Mouse (Mus musculus) CH12.LX (cell line): ENCODE measurements at regions not wholly inside any gene's neighbourhood (a gene's known extent, or its start where the extent isn't known, plus 50 kb on each side); places are given as distances from the start of the nearest gene placed in this dataset.

Experiments used
- CTCF ChIP-seq, 2 experiments: IDR thresholded peaks in 1 of 2; conservative IDR thresholded peaks in 1 of 2; 2 replicates each; pipeline ENCODE4 v1.5.1; 2011 to 2012; ENCODE audit warnings: low read depth in 2 of 2, low read length in 2 of 2, improper control_type of control experiment in 1 of 2, inconsistent platforms in 1 of 2, mild to moderate bottlenecking in 1 of 2, moderate library complexity in 1 of 2
- HCFC1 ChIP-seq: IDR thresholded peaks from 2 replicates; pipeline ENCODE4 v1.6.1; 2012; ENCODE audit warnings: low read depth, mild to moderate bottlenecking, inconsistent platforms, low read length, improper control_type of control experiment
- PAX5 ChIP-seq: IDR thresholded peaks from 2 replicates; pipeline ENCODE4 v1.6.1; 2012; ENCODE audit warnings: low read length, inconsistent platforms, mixed read lengths
- POLR2A ChIP-seq: IDR thresholded peaks from 2 replicates; pipeline ENCODE4 v1.6.1; 2011; ENCODE audit warnings: low read depth, mild to moderate bottlenecking, improper control_type of control experiment, low read length
- POLR2AphosphoS2 ChIP-seq: IDR thresholded peaks from 2 replicates; pipeline ENCODE4 v1.6.1; 2011; ENCODE audit warnings: low read depth, low read length, improper control_type of control experiment
- USF2 ChIP-seq: conservative IDR thresholded peaks from 2 replicates; pipeline ENCODE4 v1.6.1; 2011; ENCODE audit warnings: low read depth, low read length, improper control_type of control experiment

DNA sequence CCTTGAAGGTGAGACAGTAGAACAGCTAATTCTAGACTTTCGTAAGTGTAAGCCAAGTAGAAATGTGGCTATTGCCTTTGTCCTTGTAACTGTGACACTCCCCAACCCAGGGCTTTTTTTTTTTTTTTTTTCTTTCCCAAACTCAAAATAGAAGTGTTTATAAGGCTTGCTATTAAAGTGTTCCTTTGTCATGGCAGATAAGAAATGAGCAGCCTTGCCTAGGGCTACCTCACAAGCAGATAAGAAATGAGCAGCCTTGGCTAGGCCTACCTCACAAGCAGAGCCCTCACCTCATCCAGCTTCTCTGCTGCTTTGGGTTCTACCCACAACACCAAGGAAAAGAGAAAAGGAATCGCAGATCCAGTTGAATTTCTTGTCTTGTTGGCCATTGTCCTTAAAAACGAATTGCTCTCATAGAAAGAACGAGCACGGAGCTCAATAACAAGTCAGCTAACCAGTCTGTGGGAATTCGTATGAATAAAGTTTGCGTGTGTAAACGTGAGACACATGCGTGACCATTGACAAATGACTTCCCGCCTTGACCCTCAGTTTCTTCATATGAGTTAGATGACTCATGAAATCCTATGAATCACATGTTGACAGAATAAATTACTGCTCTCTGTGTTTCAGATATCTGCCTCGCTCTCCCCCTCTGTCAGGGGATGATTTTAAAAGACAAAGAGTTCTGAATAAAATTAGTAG, 192.6 kb upstream of the Kbtbd8 start:
- TF ChIP-seq POLR2A (no peak), CTCF (conservative IDR thresholded peaks at IDR 0.05 in 1 of 2, IDR thresholded peaks at IDR 0.05 in 1 of 2; ENCODE audit: low read depth in 2 of 2, low read length in 2 of 2) (no peak), USF2 (no peak), HCFC1 (no peak), POLR2AphosphoS2 (no peak), PAX5 (no peak)
